Mouse (Mus musculus) spleen, postnatal 36 days (tissue): ENCODE measurements around the gene Cdc42.
A peak's percentile ranks its signal among the peaks of the same experiment; 100 is the strongest.

Source experiments
- DNase-seq, 2 experiments: peaks; one replicate each; pipeline ENCODE4 v3.0.0; 2022; ENCODE audit warnings: low spot score in 2 of 2, mixed read lengths in 1 of 2

Gene Cdc42

GRCm38 (mm10) chr4:137357517-137358254 is at the start of gene Cdc42:
TSS of gene Cdc42 (minus strand) at chr4:137357720.
- DNase-seq, result peak; percentile 98 to 99

- no peak for DNase-seq
Measured at GRCm38 (mm10) chr4:137405571-137405970, 48.1 kb upstream of the Cdc42 start.

- no peak for DNase-seq
Measured at GRCm38 (mm10) chr4:137396641-137397525, 39.4 kb upstream of the Cdc42 start.

GRCm38 (mm10) chr4:137393378-137394135 is 36.0 kb upstream of the Cdc42 start:
- no peak for DNase-seq

GRCm38 (mm10) chr4:137392874-137393273 is 35.4 kb upstream of the Cdc42 start:
- no peak for DNase-seq

GRCm38 (mm10) chr4:137391287-137391686 is 33.8 kb upstream of the Cdc42 start:
- DNase-seq, result no peak

GRCm38 (mm10) chr4:137390196-137390595 is 32.7 kb upstream of the Cdc42 start:
- DNase-seq, result no peak

GRCm38 (mm10) chr4:137388983-137389382 is 31.5 kb upstream of the Cdc42 start:
- no peak for DNase-seq

GRCm38 (mm10) chr4:137388059-137388794 is 30.7 kb upstream of the Cdc42 start:
- peak; percentile 82 to 89 for DNase-seq

GRCm38 (mm10) chr4:137387482-137388058 is 30.1 kb upstream of the Cdc42 start:
- no peak for DNase-seq

- no peak for DNase-seq
Measured at GRCm38 (mm10) chr4:137380702-137381605, 23.4 kb upstream of the Cdc42 start.

GRCm38 (mm10) chr4:137379713-137380255 is 22.3 kb upstream of the Cdc42 start:
- DNase-seq, result no peak

GRCm38 (mm10) chr4:137379085-137379484 is 21.6 kb upstream of the Cdc42 start:
- no peak for DNase-seq

- DNase-seq, result no peak
Measured at GRCm38 (mm10) chr4:137377526-137378304, 20.2 kb upstream of the Cdc42 start.

- no peak for DNase-seq
Measured at GRCm38 (mm10) chr4:137376778-137377177, 19.3 kb upstream of the Cdc42 start.

GRCm38 (mm10) chr4:137375314-137376278 is 18.1 kb upstream of the Cdc42 start:
- no peak for DNase-seq

- no peak for DNase-seq
Measured at GRCm38 (mm10) chr4:137373711-137374110, 16.2 kb upstream of the Cdc42 start.
